Mouse (Mus musculus): ENCODE measurements around the gene Crcp.

Crcp gene

GRCm38 (mm10) chr5:130050416-130050815, 21.3 kb downstream of the Crcp start:
- in situ Hi-C loops (cut with MboI; ENCODE audit: unreplicated experiment in 2 of 2): no loop called here

GRCm38 (mm10) chr5:130051073-130051860, 22.2 kb downstream of the Crcp start:
- in situ Hi-C loops (cut with MboI; ENCODE audit: unreplicated experiment in 2 of 2): no loop called here

- in situ Hi-C loops (cut with MboI; ENCODE audit: unreplicated experiment in 2 of 2): no loop called here
Observed at GRCm38 (mm10) chr5:130052510-130052909, 23.4 kb downstream of the Crcp start.

GRCm38 (mm10) chr5:130052955-130053354, 23.9 kb downstream of the Crcp start:
- in situ Hi-C loops (cut with MboI; ENCODE audit: unreplicated experiment in 2 of 2): no loop called here

GRCm38 (mm10) chr5:130055688-130056087, 26.6 kb downstream of the Crcp start:
- in situ Hi-C loops (cut with MboI; ENCODE audit: unreplicated experiment in 2 of 2): no loop called here

GRCm38 (mm10) chr5:130056303-130056702, 27.2 kb downstream of the Crcp start:
- in situ Hi-C loops (cut with MboI; ENCODE audit: unreplicated experiment in 2 of 2): no loop called here

GRCm38 (mm10) chr5:130059413-130060328, 30.6 kb downstream of the Crcp start:
- in situ Hi-C loops (cut with MboI; ENCODE audit: unreplicated experiment in 2 of 2): no loop called here

GRCm38 (mm10) chr5:130060329-130060665, 31.2 kb downstream of the Crcp start:
- in situ Hi-C loops (cut with MboI; ENCODE audit: unreplicated experiment in 2 of 2): no loop called here

GRCm38 (mm10) chr5:130062096-130062495, 33.0 kb downstream of the Crcp start:
- in situ Hi-C loops (cut with MboI; ENCODE audit: unreplicated experiment in 2 of 2): no loop called here

- in situ Hi-C loops (cut with MboI; ENCODE audit: unreplicated experiment in 2 of 2): no loop called here
Observed at GRCm38 (mm10) chr5:130063760-130064159, 34.7 kb downstream of the Crcp start.

- in situ Hi-C loops (cut with MboI; ENCODE audit: unreplicated experiment in 2 of 2): no loop called here
Observed at GRCm38 (mm10) chr5:130065579-130065978, 36.5 kb downstream of the Crcp start.

GRCm38 (mm10) chr5:130067841-130068264, 38.8 kb downstream of the Crcp start:
- in situ Hi-C loops (cut with MboI; ENCODE audit: unreplicated experiment in 2 of 2): no loop called here

GRCm38 (mm10) chr5:130073026-130073425, 43.9 kb downstream of the Crcp start, which contains the start of gene Tpst1:
Gene Tpst1 (plus strand): TSS chr5:130073326.
- in situ Hi-C loops (cut with MboI; ENCODE audit: unreplicated experiment in 2 of 2): no loop called here

GRCm38 (mm10) chr5:130074491-130074890, 45.4 kb downstream of the Crcp start:
- in situ Hi-C loops (cut with MboI; ENCODE audit: unreplicated experiment in 2 of 2): no loop called here

GRCm38 (mm10) chr5:130076396-130076795, 47.3 kb downstream of the Crcp start:
- in situ Hi-C loops (cut with MboI; ENCODE audit: unreplicated experiment in 2 of 2): no loop called here

- in situ Hi-C loops (cut with MboI; ENCODE audit: unreplicated experiment in 2 of 2): no loop called here
Observed at GRCm38 (mm10) chr5:130078096-130078833, 49.2 kb downstream of the Crcp start.

- in situ Hi-C loops (cut with MboI; ENCODE audit: unreplicated experiment in 2 of 2): no loop called here
Observed at GRCm38 (mm10) chr5:130078834-130079156, 49.7 kb downstream of the Crcp start.

GRCm38 (mm10) chr5:130079202-130080050, 50.3 kb downstream of the Crcp start:
- in situ Hi-C loops (cut with MboI; ENCODE audit: unreplicated experiment in 2 of 2): no loop called here

- in situ Hi-C loops (cut with MboI; ENCODE audit: unreplicated experiment in 2 of 2): no loop called here
Observed at GRCm38 (mm10) chr5:130080051-130080681, 51.1 kb downstream of the Crcp start.
